Mouse (Mus musculus) forebrain, postnatal 0 days (tissue): ENCODE results near the gene Glrx2. TPM values are rescaled to one million over a fixed set of nuclear protein-coding genes. Genes with fewer than 3 reads are reported as not detected.

Source experiments
- ATAC-seq: fragments of 200-750 bp; cut with Nextera tagmentation; 2 replicates; pipeline ENCODE4 v1.8.0; 2017; ENCODE audit warnings: mild to moderate bottlenecking, moderate library complexity
- DNase-seq: peaks from one replicate; pipeline ENCODE4 v3.0.0-alpha.2; 2015
- H3K27ac ChIP-seq: fragments of 300-500 bp; sonication (generic); 2 replicates; pipeline ENCODE4 v1.5.1; 2014; ENCODE audit warnings: low read depth, mild to moderate bottlenecking, antibody characterized with exemption, low read length, moderate library complexity, mixed read lengths
- H3K27me3 ChIP-seq: fragments of 300-500 bp; sonication (generic); 2 replicates; pipeline ENCODE4 v1.6.1; 2014; ENCODE audit warnings: mild to moderate bottlenecking, low read length, mixed read lengths; ENCODE audit not compliant: insufficient read depth
- H3K36me3 ChIP-seq: fragments of 300-500 bp; sonication (generic); 2 replicates; pipeline ENCODE4 v1.6.1; 2014; ENCODE audit warnings: mild to moderate bottlenecking, moderate library complexity; ENCODE audit not compliant: insufficient read depth
- H3K4me1 ChIP-seq: fragments of 300-500 bp; sonication (generic); 2 replicates; pipeline ENCODE4 v1.6.1; 2014; ENCODE audit warnings: antibody characterized with exemption; ENCODE audit not compliant: insufficient read depth
- H3K4me2 ChIP-seq: fragments of 300-500 bp; sonication (generic); 2 replicates; pipeline ENCODE4 v1.6.1; 2014; ENCODE audit warnings: low read depth, mild to moderate bottlenecking, moderate library complexity
- H3K4me3 ChIP-seq: fragments of 300-500 bp; sonication (generic); 2 replicates; pipeline ENCODE4 v1.5.1; 2014; ENCODE audit warnings: low read depth, low read length, mixed read lengths
- H3K9ac ChIP-seq: fragments of 300-500 bp; sonication (generic); 2 replicates; pipeline ENCODE4 v1.6.1; 2014; ENCODE audit warnings: mild to moderate bottlenecking
- H3K9me3 ChIP-seq: fragments of 300-500 bp; sonication (generic); 2 replicates; pipeline ENCODE4 v1.6.1; 2016; ENCODE audit warnings: low read length
- CTCF ChIP-seq: sonication (generic); IDR thresholded peaks from 2 replicates; pipeline ENCODE4 v1.5.1; 2016; ENCODE audit warnings: antibody characterized with exemption, control low read depth, low read depth
- WGBS: fragments of 180-500 bp; shearing (Covaris S2); extraction: QIAGEN DNeasy Blood & Tissue Kit; methylation state at CpG from one replicate; pipeline ENCODE4 v1.1.7; 2014; 5-methylcytosine and 5-hydroxymethylcytosine counted together
- polyA plus RNA-seq: library from polyadenylated mRNA; unstranded; fragments of >200 nt; fragmentation: Nextera tagmentation; extraction: Ambion mirVana; gene quantifications from 2 replicates; pipeline ENCODE4 v1.2.1, GENCODE M21; 2015
- total RNA-seq: library from RNA; depleted of rRNA; stranded (reverse); fragments of >200 nt; gene quantifications from 2 replicates; pipeline ENCODE4 v1.2.3, GENCODE M21; 2014

Gene Glrx2
- total and polyA plus RNA-seq, 2 experiments from 2014 or later, result 42.8 to 135 TPM

DNA sequence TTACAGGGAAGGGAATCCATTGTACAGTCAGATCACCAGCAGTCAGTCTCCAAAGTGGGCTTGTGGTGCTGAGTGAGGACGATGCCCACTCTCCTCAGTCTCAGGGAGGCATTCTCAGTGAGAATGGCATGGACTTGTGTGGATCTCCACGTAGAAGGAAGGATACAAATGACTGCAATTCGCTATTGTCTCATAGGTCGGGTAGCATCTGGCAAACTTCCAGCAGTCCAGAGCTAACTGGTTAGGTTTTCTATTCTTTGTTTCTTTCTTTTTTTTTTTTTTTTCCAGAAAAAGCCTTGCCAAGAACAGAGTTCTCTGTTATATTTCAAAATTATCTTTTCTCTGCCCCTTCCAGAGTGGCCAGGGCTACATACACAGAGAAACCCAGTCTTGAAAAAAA lies 9.1 kb upstream of the Glrx2 start:
- 24% methylated on average over 4 of the region's 4 CpGs for WGBS

DNA sequence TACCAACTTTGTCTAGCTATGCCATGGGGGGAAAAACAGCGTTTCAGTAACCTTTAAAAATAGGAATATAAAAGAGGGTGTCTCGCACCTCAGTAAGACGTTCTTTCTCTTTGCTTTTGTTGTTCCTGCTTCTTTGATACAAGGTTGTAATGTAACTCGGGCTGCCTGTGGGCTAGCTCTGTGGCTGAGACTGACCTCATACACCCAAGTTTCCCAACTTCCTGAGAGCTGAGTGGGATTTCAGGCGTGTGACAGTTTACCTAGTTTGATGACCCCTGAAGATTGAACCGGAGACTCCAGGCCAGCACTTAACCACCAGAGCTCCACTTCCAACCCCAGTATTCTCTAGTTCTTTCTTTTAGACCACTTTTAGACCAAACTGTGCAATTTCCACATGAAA lies 7.8 kb upstream of the Glrx2 start:
- Histone ChIP-seq H3K27ac (no peak overlapping the region), H3K4me2 (no peak overlapping the region), H3K27me3 (no peaks in the 10 kb centered on the region), H3K4me3 (no peak overlapping the region), H3K9me3 (no peaks in the 10 kb centered on the region), H3K9ac (no peak overlapping the region), H3K36me3 (no peaks in the 10 kb centered on the region), H3K4me1 (no peaks in the 10 kb centered on the region)
- TF ChIP-seq CTCF, result no peak
- DNase-seq, result no peak
- ATAC-seq, result no peak
- 76% methylated on average over 6 of the region's 6 CpGs for WGBS

More for the DNA sequence above, 9.1 kb upstream of the Glrx2 start:
- Histone ChIP-seq H3K27me3 (no peaks in the 10 kb centered on the region), H3K4me3 (no peak overlapping the region), H3K9me3 (no peaks in the 10 kb centered on the region), H3K4me2 (no peak overlapping the region), H3K36me3 (no peaks in the 10 kb centered on the region), H3K27ac (no peak overlapping the region), H3K9ac (no peak overlapping the region), H3K4me1 (no peaks in the 10 kb centered on the region)
- no peak for TF ChIP-seq CTCF
- DNase-seq (no peak), ATAC-seq (no peak)

DNA sequence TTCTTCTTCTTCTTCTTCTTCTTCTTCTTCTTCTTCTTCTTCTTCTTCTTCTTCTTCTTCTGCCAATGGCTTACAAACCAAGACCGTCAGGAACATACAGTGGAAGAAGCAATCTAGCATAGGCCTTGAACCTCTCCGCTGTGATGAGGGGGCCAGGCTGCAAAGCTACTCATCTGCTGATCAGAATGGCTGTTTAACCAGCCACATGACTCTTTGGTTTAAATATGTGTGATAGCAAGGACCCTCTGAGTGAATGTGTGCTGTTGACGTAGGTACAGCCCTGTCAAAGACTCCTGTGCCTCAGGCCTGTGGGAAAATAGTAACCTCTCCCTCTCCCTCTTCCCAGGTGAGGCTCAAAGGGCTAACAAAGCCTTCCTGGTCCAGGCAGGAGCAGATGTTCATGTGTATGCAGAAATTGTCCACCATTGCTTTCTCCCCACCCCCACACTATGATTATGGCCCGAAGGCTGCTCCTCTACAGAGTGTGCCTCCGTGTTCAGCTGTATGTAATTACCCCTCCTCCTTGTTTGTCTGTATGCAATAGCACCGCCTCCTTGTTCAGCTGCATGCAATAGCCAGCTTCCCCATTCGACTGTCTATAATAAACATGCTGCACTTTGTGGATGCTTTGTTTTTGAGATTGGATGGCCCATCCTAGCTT lies 6.0 kb upstream of the Glrx2 start:
- Histone ChIP-seq H3K27me3 (no peaks in the 10 kb centered on the region), H3K9ac (no peak overlapping the region), H3K4me2 (no peak overlapping the region), H3K36me3 (no peaks in the 10 kb centered on the region), H3K9me3 (no peaks in the 10 kb centered on the region), H3K4me3 (no peak overlapping the region), H3K4me1 (no peaks in the 10 kb centered on the region), H3K27ac (peak overlapping the region; percentile 66; the same call in 1 of the 2 replicates)
- WGBS, result 50% methylated on average over 7 of the region's 7 CpGs
- DNase-seq (peak; percentile 16), ATAC-seq (peak; percentile 98)
- TF ChIP-seq CTCF, result no peak

DNA sequence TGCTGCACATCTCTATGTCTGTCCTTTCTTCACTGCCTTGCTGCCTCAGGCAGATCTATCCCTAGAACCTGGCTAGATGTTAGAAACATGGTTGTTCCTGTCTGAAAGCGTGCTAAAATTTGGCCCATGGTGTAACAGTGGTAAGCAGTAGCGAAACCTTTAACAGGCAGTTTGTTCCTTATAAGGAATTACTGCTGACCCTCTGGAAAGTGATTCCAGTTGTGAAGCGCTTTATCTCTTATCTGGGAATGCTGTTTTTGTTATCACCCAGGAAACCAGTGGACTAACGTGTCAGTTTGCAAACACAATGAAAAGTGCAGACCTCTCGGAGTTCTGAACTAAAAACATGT lies 5.5 kb upstream of the Glrx2 start:
- no peak overlapping the region for H3K4me3 ChIP-seq
- no peak for ATAC-seq

DNA sequence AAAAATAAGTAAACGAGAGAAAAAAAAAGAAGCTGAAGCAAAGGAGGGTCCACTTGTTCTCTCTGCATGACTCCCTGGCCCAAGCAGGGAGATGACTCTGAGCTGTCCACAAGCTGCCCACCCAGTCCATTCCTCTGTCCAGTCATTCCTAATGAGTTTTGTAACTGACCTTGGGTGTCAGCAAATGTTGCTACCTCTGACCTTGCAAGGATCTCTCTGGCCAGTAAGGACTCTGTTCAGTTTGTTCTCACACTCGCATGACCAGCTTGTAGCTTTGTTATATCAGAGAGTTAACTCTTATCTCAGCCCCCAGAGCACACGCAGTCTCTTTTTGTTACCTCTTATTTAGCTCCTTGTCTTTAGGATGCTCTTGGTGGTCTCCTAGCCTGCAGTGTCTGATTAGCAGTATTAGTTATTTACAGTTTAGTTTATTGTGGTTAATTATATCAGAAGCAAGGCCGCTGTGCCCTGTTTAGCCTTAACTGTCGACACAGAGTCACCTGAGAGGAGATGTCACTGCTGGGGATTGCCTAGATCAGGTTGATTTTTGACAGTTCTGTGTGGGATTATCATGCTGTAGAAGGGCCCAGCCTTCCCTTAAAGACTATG lies 8.4 kb downstream of the Glrx2 start:
- TF ChIP-seq CTCF, result no peak
- Histone ChIP-seq H3K27me3 (no peaks in the 10 kb centered on the region), H3K4me1 (no peaks in the 10 kb centered on the region), H3K4me3 (no peak overlapping the region), H3K9me3 (no peaks in the 10 kb centered on the region), H3K36me3 (no peaks in the 10 kb centered on the region), H3K4me2 (no peak overlapping the region), H3K9ac (no peak overlapping the region), H3K27ac (no peak overlapping the region)
- DNase-seq (no peak), ATAC-seq (no peak)
- WGBS, result 84% methylated on average over 5 of the region's 5 CpGs

More for the DNA sequence above, 5.5 kb upstream of the Glrx2 start:
- Histone ChIP-seq H3K9ac (no peak overlapping the region), H3K27me3 (no peaks in the 10 kb centered on the region), H3K36me3 (no peaks in the 10 kb centered on the region), H3K4me2 (no peak overlapping the region), H3K27ac (0 out of 2 replicates have a peak overlapping the region, but pooled peaks have one; percentile 66), H3K9me3 (no peaks in the 10 kb centered on the region), H3K4me1 (no peaks in the 10 kb centered on the region)
- 80% methylated on average over 5 of the region's 5 CpGs for WGBS
- DNase-seq, result no peak
- no peak for TF ChIP-seq CTCF

DNA sequence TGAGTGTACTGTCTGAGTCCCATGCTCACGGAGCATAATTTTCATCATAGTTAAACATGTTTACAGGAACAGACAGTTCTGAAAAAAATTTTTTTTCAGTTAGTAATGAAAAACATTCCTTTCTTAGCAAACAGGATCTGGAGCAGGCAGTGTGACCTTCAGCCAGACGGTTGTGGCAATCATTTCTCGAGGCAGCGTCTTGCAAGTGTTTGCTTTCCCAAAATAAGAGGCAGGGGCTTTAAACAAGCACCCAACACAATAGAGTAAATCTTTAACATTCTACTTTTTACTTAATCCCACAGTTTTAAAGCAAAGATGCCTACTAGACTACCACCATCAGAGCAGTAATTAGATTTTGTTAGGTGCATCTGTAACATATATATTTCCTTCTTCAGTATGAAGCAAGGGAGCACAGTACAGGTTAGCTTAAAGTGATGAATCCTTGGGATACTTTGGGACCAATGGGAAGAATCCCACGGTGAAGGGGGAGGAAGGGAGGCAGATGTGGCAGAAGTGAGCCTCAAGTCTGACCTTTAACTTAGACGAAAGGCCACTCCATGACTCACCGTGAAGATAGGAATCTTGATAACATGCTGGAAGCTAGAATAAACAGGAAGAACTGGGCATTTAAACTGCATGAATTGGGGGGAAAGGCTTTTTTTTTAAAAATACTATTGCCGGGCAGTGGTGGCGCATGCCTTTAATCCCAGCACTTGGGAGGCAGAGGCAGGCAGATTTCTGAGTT lies 11.7 kb downstream of the Glrx2 start:
- Histone ChIP-seq H3K4me3 (no peak overlapping the region), H3K4me2 (no peak overlapping the region), H3K27me3 (no peaks in the 10 kb centered on the region), H3K9ac (no peak overlapping the region), H3K36me3 (no peaks in the 10 kb centered on the region), H3K27ac (no peak overlapping the region), H3K9me3 (no peaks in the 10 kb centered on the region), H3K4me1 (no peaks in the 10 kb centered on the region)
- 80% methylated on average over 9 of the region's 9 CpGs for WGBS
- no peak for TF ChIP-seq CTCF
- DNase-seq (no peak), ATAC-seq (no peak)

DNA sequence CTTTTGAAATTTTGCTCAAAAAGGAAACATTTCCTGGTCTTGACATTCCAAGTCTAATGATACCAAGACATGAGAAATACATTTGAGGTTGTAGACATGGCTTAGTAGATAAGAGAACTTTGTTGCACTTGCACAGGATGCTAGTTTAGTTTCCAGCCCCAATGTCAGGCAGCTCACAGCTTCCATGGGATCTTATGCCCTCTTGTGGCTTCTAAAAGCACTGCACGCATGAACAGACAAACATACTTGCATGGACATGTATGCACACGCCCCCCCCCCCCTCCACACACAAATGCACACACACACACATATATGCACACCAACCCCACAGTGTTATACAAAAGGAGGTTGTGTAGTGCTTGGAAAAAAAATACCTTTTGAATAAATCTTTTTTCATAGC lies 14.8 kb downstream of the Glrx2 start:
- ATAC-seq (no peak), DNase-seq (no peak)
- no peak overlapping the region for H3K4me3 ChIP-seq
- no peak overlapping the region for H3K27ac ChIP-seq
- H3K27me3 ChIP-seq, result no peaks in the 10 kb centered on the region
- H3K4me1 ChIP-seq, result no peaks in the 10 kb centered on the region
- H3K9me3 ChIP-seq, result no peaks in the 10 kb centered on the region
- peak; percentile 64 for TF ChIP-seq CTCF
- H3K4me2 ChIP-seq, result no peak overlapping the region
- WGBS, result 86% methylated on average over 2 of the region's 2 CpGs
- no peak overlapping the region for H3K9ac ChIP-seq
- no peaks in the 10 kb centered on the region for H3K36me3 ChIP-seq
